Mouse (Mus musculus) liver, adult 2 months (tissue): ENCODE measurements around the gene Hist1h2an. TPM values are rescaled to one million over a fixed set of nuclear protein-coding genes. Genes with fewer than 3 reads are reported as not detected.
A peak's percentile ranks its signal among the peaks of the same experiment; 100 is the strongest.

Experiments used
- DNase-seq: peaks from one replicate; pipeline ENCODE4 v3.0.0-alpha.2; 2011; ENCODE audit warnings: low read depth, low spot score; ENCODE audit errors: extremely low read depth
- H3K27ac ChIP-seq: fragments of 200-500 bp; replicated peaks from 2 replicates; pipeline ENCODE4 v1.5.1; 2012; ENCODE audit warnings: low read depth, mild to moderate bottlenecking, control low read depth, inconsistent platforms, low read length; ENCODE audit not compliant: insufficient read depth
- H3K27me3 ChIP-seq: fragments of 200-500 bp; 2 replicates; pipeline ENCODE4 v1.6.1; 2012; ENCODE audit warnings: mild to moderate bottlenecking, moderate library complexity, low read length, inconsistent platforms; ENCODE audit not compliant: control insufficient read depth, insufficient read depth
- H3K36me3 ChIP-seq: fragments of 200-500 bp; 2 replicates; pipeline ENCODE4 v1.6.1; 2012; ENCODE audit warnings: low read length, inconsistent platforms; ENCODE audit not compliant: control insufficient read depth, insufficient read depth
- H3K4me1 ChIP-seq: fragments of 200-500 bp; 2 replicates; pipeline ENCODE4 v1.6.1; 2011; ENCODE audit warnings: low read length; ENCODE audit not compliant: control insufficient read depth, insufficient read depth
- H3K4me3 ChIP-seq: fragments of 200-500 bp; 2 replicates; pipeline ENCODE4 v1.5.1; 2011; ENCODE audit warnings: low read depth, mild to moderate bottlenecking, control low read depth, low read length, moderate library complexity; ENCODE audit not compliant: insufficient read depth
- H3K79me2 ChIP-seq: fragments of 200-500 bp; 2 replicates; pipeline ENCODE4 v1.6.1; 2012; ENCODE audit warnings: inconsistent platforms, mild to moderate bottlenecking, low read length, moderate library complexity; ENCODE audit not compliant: control insufficient read depth, insufficient read depth
- H3K9ac ChIP-seq: fragments of 200-500 bp; 2 replicates; pipeline ENCODE4 v1.6.1; 2012; ENCODE audit warnings: low read depth, mild to moderate bottlenecking, control low read depth, inconsistent platforms, low read length
- CTCF ChIP-seq: fragments of 200-500 bp; IDR thresholded peaks from 2 replicates; pipeline ENCODE4 v1.5.1; 2011; ENCODE audit warnings: low read depth, low read length, control low read depth
- POLR2A ChIP-seq: fragments of 200-500 bp; IDR thresholded peaks from 2 replicates; pipeline ENCODE4 v1.6.1; 2011; ENCODE audit warnings: low read length, control low read depth; ENCODE audit not compliant: insufficient read depth; ENCODE audit errors: extremely low read depth
- WGBS: fragments of 180-500 bp; shearing (Covaris S2); methylation state at CpG from one replicate; pipeline ENCODE4 v1.1.7; 2018; 5-methylcytosine and 5-hydroxymethylcytosine counted together
- polyA plus RNA-seq: library from polyadenylated mRNA; depleted of rRNA; stranded (reverse); fragments of >200 nt; gene quantifications from 2 replicates; pipeline ENCODE4 v1.2.3, GENCODE M21; 2012; rRNA removed
- total RNA-seq: library from RNA; depleted of rRNA; stranded (reverse); fragments of >200 nt; gene quantifications from 2 replicates; pipeline ENCODE4 v1.2.3, GENCODE M21; 2014; rRNA removed

The Hist1h2an gene
- total and polyA plus RNA-seq, 2 experiments = 8.7 TPM; not detected in 1

DNA sequence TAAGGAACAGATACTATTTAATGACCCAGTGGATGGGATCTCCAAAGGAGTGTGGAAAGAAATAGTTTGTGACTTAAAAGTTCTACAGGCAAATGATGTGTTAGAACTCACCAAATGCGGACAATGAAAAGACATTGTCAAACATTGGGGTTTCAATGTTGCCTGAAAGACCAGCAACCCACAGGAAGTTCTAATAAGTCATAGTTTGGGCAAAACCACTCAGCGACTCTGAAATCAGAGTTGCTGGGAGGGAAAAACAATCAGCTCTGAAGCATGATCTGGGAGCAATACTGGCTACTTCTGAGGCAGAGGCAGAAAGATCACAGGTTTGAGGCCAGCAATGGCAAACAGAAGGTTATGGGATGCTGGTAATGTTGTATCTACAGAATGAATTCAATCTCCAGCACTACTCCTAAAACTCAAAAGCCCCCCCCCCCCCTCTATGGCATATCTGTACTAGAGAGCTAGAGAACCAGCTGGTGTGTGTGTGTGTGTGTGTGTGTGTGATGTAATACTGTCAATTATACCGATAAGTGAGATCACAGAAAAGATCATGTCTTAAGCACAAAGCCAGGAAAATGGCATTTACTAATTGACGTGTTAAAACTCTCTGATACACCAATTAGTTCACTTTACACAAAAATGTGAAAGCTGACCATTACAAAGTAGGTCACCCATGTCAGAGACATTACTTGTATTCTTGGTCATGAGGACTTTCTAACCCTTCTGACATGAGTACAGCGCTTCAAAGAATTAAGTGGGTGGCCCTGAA, 37.4 kb downstream of the Hist1h2an start:
- peaks cover 6% of the 10 kb centered on the region for H3K4me1 ChIP-seq
- peak overlapping the region; percentile 55 for H3K4me3 ChIP-seq
- no peaks in the 10 kb centered on the region; the same call in 1 of the 2 replicates for H3K79me2 ChIP-seq
- H3K9ac ChIP-seq = peak overlapping the region; percentile 28
- peaks cover 2% of the 10 kb centered on the region; the same call in 1 of the 2 replicates for H3K36me3 ChIP-seq
- no peak for TF ChIP-seq POLR2A
- TF ChIP-seq CTCF = no peak
- no peak for DNase-seq
- no peak overlapping the region for H3K27ac ChIP-seq
- WGBS = 13% methylated on average over 5 of the region's 5 CpGs
- H3K27me3 ChIP-seq = no peaks in the 10 kb centered on the region

- H3K36me3 ChIP-seq = peaks cover 2% of the 10 kb centered on the region; the same call in 1 of the 2 replicates
- H3K9ac ChIP-seq = no peak overlapping the region
- no peak overlapping the region for H3K4me3 ChIP-seq
- DNase-seq = no peak
- H3K27me3 ChIP-seq = no peaks in the 10 kb centered on the region
- no peak for TF ChIP-seq CTCF
- TF ChIP-seq POLR2A = no peak
- no peak overlapping the region for H3K27ac ChIP-seq
- no peaks in the 10 kb centered on the region; the same call in 1 of the 2 replicates for H3K79me2 ChIP-seq
- WGBS = 84% methylated on average over 1 of the region's 1 CpGs
- H3K4me1 ChIP-seq = peaks cover 3% of the 10 kb centered on the region
Observed at GRCm38 (mm10) chr13:21745006-21745405, 42.0 kb downstream of the Hist1h2an start.

Other genes starting within 250 kb of the Hist1h2an start
- not detected in 2 replicates for gene Olfr1366, start 244.4 kb downstream of the Hist1h2an start, total RNA-seq
- gene Olfr1366, start 244.4 kb downstream of the Hist1h2an start, polyA plus RNA-seq = not detected in 2 replicates
- not detected in 2 replicates for gene Olfr1535, start 227.3 kb downstream of the Hist1h2an start, total RNA-seq
- not detected in 2 replicates for gene Olfr1535, start 227.3 kb downstream of the Hist1h2an start, polyA plus RNA-seq
- not detected in 2 replicates for gene Olfr1364, start 205.5 kb downstream of the Hist1h2an start, total RNA-seq
- not detected in 2 replicates for gene Olfr1364, start 205.5 kb downstream of the Hist1h2an start, polyA plus RNA-seq
- gene Olfr1362, start 173.2 kb downstream of the Hist1h2an start, total RNA-seq = not detected in 2 replicates
- not detected in 2 replicates for gene Olfr1362, start 173.2 kb downstream of the Hist1h2an start, polyA plus RNA-seq
- not detected in 2 replicates for gene Olfr11, start 144.7 kb downstream of the Hist1h2an start, total RNA-seq
- gene Olfr11, start 144.7 kb downstream of the Hist1h2an start, polyA plus RNA-seq = not detected in 2 replicates
- gene Olfr1361, start 123.8 kb downstream of the Hist1h2an start, total RNA-seq = not detected in 2 replicates
- not detected in 2 replicates for gene Olfr1361, start 123.8 kb downstream of the Hist1h2an start, polyA plus RNA-seq
- gene Olfr1360, start 109.8 kb downstream of the Hist1h2an start, total RNA-seq = not detected in 2 replicates
- gene Olfr1360, start 109.8 kb downstream of the Hist1h2an start, polyA plus RNA-seq = not detected in 2 replicates
- gene Olfr1359, start 89.1 kb downstream of the Hist1h2an start, total RNA-seq = not detected in 2 replicates
- gene Olfr1359, start 89.1 kb downstream of the Hist1h2an start, polyA plus RNA-seq = not detected in 2 replicates
- gene Hist1h2bl, start 71.1 kb downstream of the Hist1h2an start, total RNA-seq = 1.4 and 1.5 TPM in 2 replicates
- 0.90 TPM in 1 of 2 replicates, not detected in the other for gene Hist1h2bl, start 71.1 kb downstream of the Hist1h2an start, polyA plus RNA-seq
- 8.9 and 10.2 TPM in 2 replicates for gene Hist1h2ai, start 70.8 kb downstream of the Hist1h2an start, total RNA-seq
- gene Hist1h2ai, start 70.8 kb downstream of the Hist1h2an start, polyA plus RNA-seq = 0.64 and 1.6 TPM in 2 replicates
- gene Hist1h3h, start 69.6 kb downstream of the Hist1h2an start, total RNA-seq = 24.2 and 48.6 TPM in 2 replicates
- gene Hist1h3h, start 69.6 kb downstream of the Hist1h2an start, polyA plus RNA-seq = 1.8 TPM in 1 of 2 replicates, not detected in the other
- gene Hist1h2bm, start 65.2 kb downstream of the Hist1h2an start, total RNA-seq = 2.8 and 7.2 TPM in 2 replicates
- not detected in 2 replicates for gene Hist1h2bm, start 65.2 kb downstream of the Hist1h2an start, polyA plus RNA-seq
- 21.5 and 24.9 TPM in 2 replicates for gene Hist1h4j, start 52.2 kb downstream of the Hist1h2an start, total RNA-seq
- gene Hist1h4j, start 52.2 kb downstream of the Hist1h2an start, polyA plus RNA-seq = 0.31 and 1.1 TPM in 2 replicates
- gene Hist1h4k, start 36.7 kb downstream of the Hist1h2an start, total RNA-seq = 41.2 and 45.6 TPM in 2 replicates
- 3.6 and 8.6 TPM in 2 replicates for gene Hist1h4k, start 36.7 kb downstream of the Hist1h2an start, polyA plus RNA-seq
- 3.3 and 6.0 TPM in 2 replicates for gene Hist1h2ak, start 33.4 kb downstream of the Hist1h2an start, total RNA-seq
- 0.47 TPM in 1 of 2 replicates, not detected in the other for gene Hist1h2ak, start 33.4 kb downstream of the Hist1h2an start, polyA plus RNA-seq
- 4.6 and 10.8 TPM in 2 replicates for gene Hist1h2bn, start 33.1 kb downstream of the Hist1h2an start, total RNA-seq
- gene Hist1h2bn, start 33.1 kb downstream of the Hist1h2an start, polyA plus RNA-seq = not detected in 2 replicates
- 3.5 and 4.5 TPM in 2 replicates for gene Hist1h1b, start 6.6 kb downstream of the Hist1h2an start, total RNA-seq
- gene Hist1h1b, start 6.6 kb downstream of the Hist1h2an start, polyA plus RNA-seq = 0.35 TPM in 1 of 2 replicates, not detected in the other
- gene Hist1h3i, start 3.8 kb downstream of the Hist1h2an start, total RNA-seq = 26.6 and 38.0 TPM in 2 replicates
- 4.1 and 5.4 TPM in 2 replicates for gene Hist1h3i, start 3.8 kb downstream of the Hist1h2an start, polyA plus RNA-seq
- gene Hist1h2bp, start 243 bp upstream of the Hist1h2an start, total RNA-seq = 0.40 and 0.74 TPM in 2 replicates
- not detected in 2 replicates for gene Hist1h2bp, start 243 bp upstream of the Hist1h2an start, polyA plus RNA-seq
- gene Hist1h2bq, start 23.0 kb upstream of the Hist1h2an start, total RNA-seq = 2.1 and 4.9 TPM in 2 replicates
- gene Hist1h2bq, start 23.0 kb upstream of the Hist1h2an start, polyA plus RNA-seq = 1.2 and 11.7 TPM in 2 replicates
- gene Hist1h2ao, start 23.2 kb upstream of the Hist1h2an start, total RNA-seq = 0.55 TPM in 1 of 2 replicates, not detected in the other
- gene Hist1h2ao, start 23.2 kb upstream of the Hist1h2an start, polyA plus RNA-seq = not detected in 2 replicates
- gene Hist1h4m, start 24.5 kb upstream of the Hist1h2an start, total RNA-seq = 0.60 and 0.74 TPM in 2 replicates
- not detected in 2 replicates for gene Hist1h4m, start 24.5 kb upstream of the Hist1h2an start, polyA plus RNA-seq
- gene Hist1h4n, start 45.0 kb upstream of the Hist1h2an start, total RNA-seq = 336 and 466 TPM in 2 replicates
- 4.5 and 8.5 TPM in 2 replicates for gene Hist1h4n, start 45.0 kb upstream of the Hist1h2an start, polyA plus RNA-seq
- 37.4 and 51.8 TPM in 2 replicates for gene Hist1h2ap, start 46.3 kb upstream of the Hist1h2an start, total RNA-seq
- gene Hist1h2ap, start 46.3 kb upstream of the Hist1h2an start, polyA plus RNA-seq = 6.3 and 14.0 TPM in 2 replicates
- 0.65 and 1.3 TPM in 2 replicates for gene Hist1h2br, start 46.5 kb upstream of the Hist1h2an start, total RNA-seq
- 1.0 and 11.9 TPM in 2 replicates for gene Hist1h2br, start 46.5 kb upstream of the Hist1h2an start, polyA plus RNA-seq
- gene Zfp184, start 157.9 kb upstream of the Hist1h2an start, total RNA-seq = 0.18 and 0.60 TPM in 2 replicates
- gene Zfp184, start 157.9 kb upstream of the Hist1h2an start, polyA plus RNA-seq = 0.07 and 0.11 TPM in 2 replicates
- not detected in 2 replicates for gene Pom121l2, start 194.0 kb upstream of the Hist1h2an start, total RNA-seq
- gene Pom121l2, start 194.0 kb upstream of the Hist1h2an start, polyA plus RNA-seq = not detected in 2 replicates
- not detected in 2 replicates for gene Prss16, start 222.5 kb upstream of the Hist1h2an start, total RNA-seq
- gene Prss16, start 222.5 kb upstream of the Hist1h2an start, polyA plus RNA-seq = 0.12 TPM in 1 of 2 replicates, not detected in the other
- gene Hist1h2ah, start 248.3 kb upstream of the Hist1h2an start, total RNA-seq = 1.8 and 2.6 TPM in 2 replicates
- not detected in 2 replicates for gene Hist1h2ah, start 248.3 kb upstream of the Hist1h2an start, polyA plus RNA-seq
- gene Hist1h2bk, start 248.7 kb upstream of the Hist1h2an start, total RNA-seq = 15.6 and 28.1 TPM in 2 replicates
- gene Hist1h2bk, start 248.7 kb upstream of the Hist1h2an start, polyA plus RNA-seq = 0.46 and 0.48 TPM in 2 replicates